12 mouse cellular contexts compared by ENCODE assay signal in the genomic region with DNA sequence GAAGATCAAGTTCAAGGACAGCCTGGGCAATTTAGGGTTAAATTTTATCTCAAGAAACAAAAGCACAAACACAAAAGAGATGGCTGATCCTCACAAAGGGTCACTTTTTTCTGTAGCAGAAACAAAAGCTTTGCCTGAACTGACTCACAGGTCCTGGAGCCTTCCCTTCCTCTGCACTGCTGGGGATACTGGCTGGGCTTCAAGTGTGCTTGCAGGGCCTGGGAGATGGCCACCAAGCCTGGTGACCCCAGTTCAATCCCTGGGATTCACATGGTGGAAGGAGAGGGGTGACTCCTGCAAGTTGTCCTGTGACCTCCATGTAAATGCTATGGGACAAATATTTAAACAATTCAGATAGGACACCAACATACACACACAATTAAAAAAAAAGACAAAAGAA. TPM values are rescaled to one million over a fixed set of nuclear protein-coding genes. Genes with fewer than 3 reads are reported as not detected.
DNase-seq lines count a peak whose midpoint lies in the region; ATAC-seq and TF ChIP-seq lines count a peak whose summit lies in the region.
"Had no signal": no experiment of that assay in that cellular context is flagged by ENCODE, and none has a peak within 500 bp of the region (broad histone marks: within the 10 kb centered on the region; RNA-seq: fewer than 3 reads in every experiment).

No protein-coding gene starts in this region.

- no peak for TF ChIP-seq POLR2A in cerebellum, adult 2 months (IDR thresholded peaks at IDR 0.05; ENCODE audit: borderline replicate concordance, insufficient read depth, low read length)

- H3K9ac ChIP-seq in heart, embryonic 16.5 days (ENCODE audit: low read length) = no peak overlapping the region
- H3K9ac ChIP-seq in heart, embryonic 11.5 days (ENCODE audit: low read depth, low read length) = no peak overlapping the region
- H3K9ac ChIP-seq in lung, embryonic 14.5 days = no peak overlapping the region
- H3K9ac ChIP-seq in hindbrain, embryonic 15.5 days = no peak overlapping the region
- H3K9ac ChIP-seq: midbrain, embryonic 12.5 days had no signal

- DNase-seq in lung, embryonic 14.5 days = no peak
- DNase-seq in lung, postnatal 25 days (ENCODE audit: low spot score) = no peak
- DNase-seq in adipocyte (ENCODE audit: low spot score) = peak; percentile 38
- DNase-seq in cerebellum, adult 2 months = no peak
- DNase-seq: cerebellum, adult 11-12 months; heart, postnatal 14 days; lung, adult 2 months; right cerebral cortex, adult 18-20 months had no signal

- peaks cover 3% of the 10 kb centered on the region for H3K36me3 ChIP-seq in heart, embryonic 16.5 days (ENCODE audit: control insufficient read depth, insufficient read depth)
- peaks cover 5% of the 10 kb centered on the region for H3K36me3 ChIP-seq in heart, embryonic 11.5 days (ENCODE audit: control insufficient read depth, insufficient read depth, low read length)
- peaks cover 21% of the 10 kb centered on the region for H3K36me3 ChIP-seq in lung, embryonic 14.5 days (ENCODE audit: insufficient read depth)
- H3K36me3 ChIP-seq in hindbrain, embryonic 15.5 days = peaks cover 2% of the 10 kb centered on the region

- H3K27me3 ChIP-seq in heart, embryonic 16.5 days (ENCODE audit: control insufficient read depth, insufficient read depth, low read length) = no peaks in the 10 kb centered on the region
- no peaks in the 10 kb centered on the region for H3K27me3 ChIP-seq in heart, embryonic 11.5 days (ENCODE audit: control insufficient read depth, insufficient read depth, low read length)
- no peaks in the 10 kb centered on the region for H3K27me3 ChIP-seq in lung, embryonic 14.5 days (ENCODE audit: insufficient read depth, low read length)
- H3K27me3 ChIP-seq in hindbrain, embryonic 15.5 days = no peaks in the 10 kb centered on the region
- no peaks in the 10 kb centered on the region for H3K27me3 ChIP-seq in cerebellum, adult 2 months (ENCODE audit: control insufficient read depth, insufficient read depth, low read length)
- H3K27me3 ChIP-seq: midbrain, embryonic 12.5 days had no signal

- no peak for TF ChIP-seq CTCF in lung, embryonic 14.5 days (IDR thresholded peaks at IDR 0.05; ENCODE audit: low read depth)
- TF ChIP-seq CTCF in cerebellum, adult 2 months (IDR thresholded peaks at IDR 0.05; ENCODE audit: borderline replicate concordance, insufficient read depth, low read depth, low read length) = no peak

- no peak for ATAC-seq in heart, embryonic 16.5 days (replicated peaks; ENCODE audit: extremely low read depth, insufficient read depth, low FRiP score)
- ATAC-seq in heart, embryonic 11.5 days (replicated peaks; ENCODE audit: insufficient number of reproducible peaks, low FRiP score, low TSS enrichment) = no peak
- no peak for ATAC-seq in lung, embryonic 14.5 days (ENCODE audit: insufficient read depth)
- no peak for ATAC-seq in hindbrain, embryonic 15.5 days (ENCODE audit: low FRiP score, low read depth)

- H3K9me3 ChIP-seq in heart, embryonic 16.5 days (replicated peaks; ENCODE audit: control insufficient read depth, low read length) = no peaks in the 10 kb centered on the region
- H3K9me3 ChIP-seq in heart, embryonic 11.5 days (replicated peaks; ENCODE audit: control insufficient read depth, low read length) = no peaks in the 10 kb centered on the region
- no peaks in the 10 kb centered on the region for H3K9me3 ChIP-seq in lung, embryonic 14.5 days (ENCODE audit: low read depth, low read length)
- no peaks in the 10 kb centered on the region for H3K9me3 ChIP-seq in hindbrain, embryonic 15.5 days
- H3K9me3 ChIP-seq: midbrain, embryonic 12.5 days had no signal

- H3K27ac ChIP-seq in heart, embryonic 16.5 days (ENCODE audit: low read length) = peak overlapping the region; percentile 52
- H3K27ac ChIP-seq in heart, embryonic 11.5 days (ENCODE audit: low read depth, low read length) = no peak overlapping the region
- peak overlapping the region; percentile 64; the same call in 1 of the 2 replicates for H3K27ac ChIP-seq in lung, embryonic 14.5 days (ENCODE audit: low read depth)
- peak overlapping the region; percentile 84 for H3K27ac ChIP-seq in hindbrain, embryonic 15.5 days (replicated peaks)
- no peak overlapping the region for H3K27ac ChIP-seq in cerebellum, adult 2 months (ENCODE audit: insufficient read depth, low read length)

- H3K4me2 ChIP-seq in heart, embryonic 16.5 days (ENCODE audit: low read depth, low read length) = no peak overlapping the region
- no peak overlapping the region for H3K4me2 ChIP-seq in heart, embryonic 11.5 days
- no peak overlapping the region for H3K4me2 ChIP-seq in lung, embryonic 14.5 days
- no peak overlapping the region for H3K4me2 ChIP-seq in hindbrain, embryonic 15.5 days
- H3K4me2 ChIP-seq: midbrain, embryonic 12.5 days had no signal

- peaks cover 72% of the 10 kb centered on the region for H3K4me1 ChIP-seq in heart, embryonic 16.5 days (ENCODE audit: control insufficient read depth, insufficient read depth, low read length)
- peaks cover 48% of the 10 kb centered on the region for H3K4me1 ChIP-seq in heart, embryonic 11.5 days (ENCODE audit: control insufficient read depth, insufficient read depth, low read length)
- peaks cover 41% of the 10 kb centered on the region for H3K4me1 ChIP-seq in lung, embryonic 14.5 days (ENCODE audit: insufficient read depth)
- H3K4me1 ChIP-seq in hindbrain, embryonic 15.5 days (replicated peaks) = peaks cover 64% of the 10 kb centered on the region
- H3K4me1 ChIP-seq in cerebellum, adult 2 months (ENCODE audit: control insufficient read depth, insufficient read depth, low read length) = peaks cover 6% of the 10 kb centered on the region; the same call in 1 of the 2 replicates

- no peak overlapping the region for H3K4me3 ChIP-seq in heart, embryonic 16.5 days (ENCODE audit: low read length)
- no peak overlapping the region for H3K4me3 ChIP-seq in heart, embryonic 11.5 days (ENCODE audit: low read depth, low read length)
- H3K4me3 ChIP-seq in lung, embryonic 14.5 days (ENCODE audit: low read depth, low read length) = no peak overlapping the region
- H3K4me3 ChIP-seq in hindbrain, embryonic 15.5 days = no peak overlapping the region
- no peak overlapping the region for H3K4me3 ChIP-seq in cerebellum, adult 2 months (replicated peaks; ENCODE audit: insufficient read depth, low read depth, low read length)
- H3K4me3 ChIP-seq: midbrain, embryonic 12.5 days had no signal

RNA-seq across cellular contexts. Expression of gene Gna12, which starts 40.7 kb away (rescaled TPM):
- polyA plus RNA-seq in heart, embryonic 16.5 days (2015; fragmentation: Nextera tagmentation; extraction: Ambion mirVana) = 7.1 and 11.0 TPM in 2 replicates
- 33.1 and 34.0 TPM in 2 replicates for polyA plus RNA-seq in heart, embryonic 11.5 days (2014; fragmentation: Nextera tagmentation; extraction: Ambion mirVana)
- 63.0 and 77.1 TPM in 2 replicates for polyA plus RNA-seq in lung, embryonic 14.5 days (2014; fragmentation: Nextera tagmentation; extraction: Ambion mirVana)
- 62.0 and 70.0 TPM in 2 replicates for polyA plus RNA-seq in hindbrain, embryonic 15.5 days (2015; fragmentation: Nextera tagmentation; extraction: Ambion mirVana)
- polyA plus RNA-seq in cerebellum, adult 2 months (2012; rRNA removed) = 104 and 123 TPM in 2 replicates

Comparison
In these comparisons a context has a peak if more than half of its experiments do, and no peak if none do; other contexts are left out.
1. H3K27ac ChIP-seq: peak in heart, embryonic 16.5 days (single experiment), lung, embryonic 14.5 days (single experiment) and hindbrain, embryonic 15.5 days (single experiment); none in heart, embryonic 11.5 days (single experiment) and cerebellum, adult 2 months (single experiment).